Mouse (Mus musculus) embryonic stem cell, embryonic (primary cell): ENCODE results near the gene Sarnp.

Experiments
- CTCF ChIA-PET, 4 experiments: fragments of 300-600 bp in 2 of 4; fragments of 350-600 bp in 2 of 4; sonication (Branson Sonifier 250); formaldehyde crosslinking; loops; one replicate each; lab custom pipeline; 2022; ENCODE audit warnings: inconsistent platforms in 2 of 4; lab: Charles Lee
- POLR2A ChIA-PET, 4 experiments: fragments of 300-600 bp in 2 of 4; fragments of 350-600 bp in 2 of 4; sonication (Branson Sonifier 250); formaldehyde crosslinking; loops; one replicate each; lab custom pipeline; 2022; ENCODE audit warnings: antibody characterized with exemption in 4 of 4, inconsistent platforms in 1 of 4; lab: Charles Lee

Sarnp gene

GRCm38 (mm10) chr10:128895437-128895836 is 78.3 kb downstream of the Sarnp start:
- POLR2A ChIA-PET: interaction anchor here in 3 of 4 experiments (0.5 to 4.0 kb wide), 18 partner anchors 10 to 556 kb away, joined by 3 to 23 read pairs (median 4); partner anchors contain the start of genes Bloc1s1 (in 1 of the 3), Myl6 (in 1 of the 3), Rps26 (in 1 of the 3) and Zc3h10 (in 1 of the 3)

GRCm38 (mm10) chr10:128895952-128896693 is 79.0 kb downstream of the Sarnp start:
- CTCF ChIA-PET: interaction anchor here (0.6 to 3.7 kb wide), 22 partner anchors 10 to 534 kb away, joined by 3 to 19 read pairs (median 4); partner anchors contain the start of gene Rdh5 (in 1 of the 4)
- POLR2A ChIA-PET: interaction anchor here in 2 of 4 experiments (0.6 to 4.0 kb wide), 23 partner anchors 10 to 557 kb away, joined by 3 to 23 read pairs (median 3); partner anchors contain the start of genes Bloc1s1 (in 2 of the 2), Myl6 (in 1 of the 2), Ormdl2 (in 1 of the 2) and Rps26 (in 1 of the 2)

More at GRCm38 (mm10) chr10:128895437-128895836, 78.3 kb downstream of the Sarnp start:
- CTCF ChIA-PET: interaction anchor here (0.7 to 3.7 kb wide), 19 partner anchors 10 to 282 kb away, joined by 3 to 19 read pairs (median 4); partner anchors contain the start of gene Rdh5 (in 1 of the 4)

- ChIA-PET CTCF (interaction anchor here (0.6 to 3.7 kb wide), 11 partner anchors 13 to 534 kb away, joined by 3 to 19 read pairs (median 8); no protein-coding TSS in a partner anchor), POLR2A (interaction anchor here in 2 of 4 experiments (0.8 to 4.0 kb wide), 14 partner anchors 12 to 272 kb away, joined by 3 to 23 read pairs (median 4); partner anchors contain the start of genes Bloc1s1 (in 1 of the 2) and Ormdl2 (in 1 of the 2))
Observed at GRCm38 (mm10) chr10:128896807-128897206, 79.7 kb downstream of the Sarnp start.

- ChIA-PET POLR2A (interaction anchor here in 2 of 4 experiments (1.2 to 4.0 kb wide), 6 partner anchors 12 to 77 kb away, joined by 3 to 23 read pairs (median 7); partner anchors contain the start of gene Ormdl2 (in 1 of the 2)), CTCF (interaction anchor here in 3 of 4 experiments (0.6 to 2.8 kb wide), 5 partner anchors 16 to 535 kb away, joined by 3 to 19 read pairs (median 4); no protein-coding TSS in a partner anchor)
Observed at GRCm38 (mm10) chr10:128897501-128897900, 80.4 kb downstream of the Sarnp start.

- ChIA-PET CTCF (interaction anchor here in 3 of 4 experiments (0.6 to 3.8 kb wide), 6 partner anchors 13 to 278 kb away, joined by 3 to 29 read pairs (median 6); no protein-coding TSS in a partner anchor), POLR2A (interaction anchor here (0.7 to 4.6 kb wide), 25 partner anchors 9 to 1766 kb away, joined by 3 to 34 read pairs (median 4); partner anchors contain the start of genes Bloc1s1 (in 2 of the 4), Gdf11 (in 2 of the 4), Rdh5 (in 2 of the 4) and Pa2g4 (in 1 of the 4))
Observed at GRCm38 (mm10) chr10:128899759-128900490, 82.8 kb downstream of the Sarnp start.

GRCm38 (mm10) chr10:128900698-128901097 is 83.6 kb downstream of the Sarnp start, which contains the start of gene Cd63:
Gene Cd63 (plus strand): TSS chr10:128900989.
- POLR2A ChIA-PET: interaction anchor here (0.6 to 4.6 kb wide), 28 partner anchors 8 to 532 kb away, joined by 3 to 34 read pairs (median 4); partner anchors contain the start of genes Bloc1s1 (in 2 of the 4), Gdf11 (in 2 of the 4), Rab5b (in 2 of the 4) and Rdh5 (in 2 of the 4)

GRCm38 (mm10) chr10:128901409-128901808 is 84.3 kb downstream of the Sarnp start:
- POLR2A ChIA-PET: interaction anchor here (0.6 to 4.6 kb wide), 27 partner anchors 8 to 564 kb away, joined by 3 to 34 read pairs (median 4); partner anchors contain the start of genes Bloc1s1 (in 2 of the 4), Gdf11 (in 2 of the 4), Rab5b (in 2 of the 4) and Rdh5 (in 2 of the 4)
- CTCF ChIA-PET: interaction anchor here in 3 of 4 experiments (0.7 to 3.8 kb wide), 7 partner anchors 11 to 312 kb away, joined by 3 to 29 read pairs (median 5); partner anchors contain the start of gene Gdf11 (in 1 of the 3)

More at GRCm38 (mm10) chr10:128900698-128901097, 83.6 kb downstream of the Sarnp start, which contains the start of gene Cd63:
- CTCF ChIA-PET: interaction anchor here in 3 of 4 experiments (0.6 to 3.8 kb wide), 6 partner anchors 13 to 279 kb away, joined by 3 to 29 read pairs (median 6); no protein-coding TSS in a partner anchor

- POLR2A ChIA-PET: interaction anchor here in 3 of 4 experiments (0.6 to 4.6 kb wide), 23 partner anchors 10 to 634 kb away, joined by 3 to 34 read pairs (median 4); partner anchors contain the start of genes Bloc1s1 (in 1 of the 3), Cs (in 1 of the 3) and Pym1 (in 1 of the 3)
Observed at GRCm38 (mm10) chr10:128902409-128902988, 85.4 kb downstream of the Sarnp start.

GRCm38 (mm10) chr10:128904812-128905211 is 87.7 kb downstream of the Sarnp start:
- CTCF ChIA-PET: interaction anchor here in 1 of 4 experiments (0.7 kb wide), 1 partner anchor 804 kb away, joined by 3 read pairs; no protein-coding TSS in a partner anchor
- POLR2A ChIA-PET: interaction anchor here in 1 of 4 experiments (1.9 kb wide), 1 partner anchor 18 kb away, joined by 9 read pairs; the partner anchor contains the start of genes Bloc1s1 and Rdh5

More at GRCm38 (mm10) chr10:128902409-128902988, 85.4 kb downstream of the Sarnp start:
- CTCF ChIA-PET: interaction anchor here (0.5 to 3.8 kb wide), 12 partner anchors 11 to 1191 kb away, joined by 3 to 29 read pairs (median 5); no protein-coding TSS in a partner anchor

- CTCF ChIA-PET: interaction anchor here (0.5 to 1.9 kb wide), 15 partner anchors 13 to 1353 kb away, joined by 3 to 8 read pairs (median 3); partner anchors contain the start of genes Bloc1s1 (in 1 of the 4), Gdf11 (in 1 of the 4) and Rdh5 (in 1 of the 4)
- POLR2A ChIA-PET: interaction anchor here (0.5 to 9.2 kb wide), 58 partner anchors 8 to 1928 kb away, joined by 3 to 132 read pairs (median 5); partner anchors contain the start of genes Cd63 (in 4 of the 4), Bloc1s1 (in 3 of the 4), Itga7 (in 2 of the 4) and Pa2g4 (in 2 of the 4)
Observed at GRCm38 (mm10) chr10:128908778-128909448, 91.8 kb downstream of the Sarnp start.

- POLR2A ChIA-PET: interaction anchor here (0.6 to 9.2 kb wide), 48 partner anchors 9 to 542 kb away, joined by 3 to 132 read pairs (median 5); partner anchors contain the start of genes Cd63 (in 4 of the 4), Bloc1s1 (in 3 of the 4), Itga7 (in 2 of the 4) and Pa2g4 (in 2 of the 4)
- CTCF ChIA-PET: interaction anchor here in 3 of 4 experiments (0.6 to 1.9 kb wide), 8 partner anchors 14 to 1354 kb away, joined by 3 to 8 read pairs (median 3); partner anchors contain the start of genes Bloc1s1 (in 1 of the 3), Gdf11 (in 1 of the 3) and Rdh5 (in 1 of the 3)
Observed at GRCm38 (mm10) chr10:128909567-128910028, 92.5 kb downstream of the Sarnp start.

- POLR2A ChIA-PET: interaction anchor here (0.6 to 9.2 kb wide), 33 partner anchors 9 to 536 kb away, joined by 3 to 132 read pairs (median 5); partner anchors contain the start of genes Cd63 (in 3 of the 4), Rdh5 (in 3 of the 4), Bloc1s1 (in 2 of the 4) and Esyt1 (in 1 of the 4)
- CTCF ChIA-PET: interaction anchor here in 3 of 4 experiments (0.6 to 1.9 kb wide), 8 partner anchors 13 to 304 kb away, joined by 3 to 8 read pairs (median 4); partner anchors contain the start of genes Bloc1s1 (in 1 of the 3), Itga7 (in 1 of the 3) and Rdh5 (in 1 of the 3)
Observed at GRCm38 (mm10) chr10:128910066-128910841, 93.1 kb downstream of the Sarnp start.

GRCm38 (mm10) chr10:128911430-128911829 is 94.3 kb downstream of the Sarnp start:
- ChIA-PET POLR2A (interaction anchor here in 3 of 4 experiments (0.6 to 9.2 kb wide), 11 partner anchors 9 to 818 kb away, joined by 3 to 132 read pairs (median 3); partner anchors contain the start of genes Bloc1s1 (in 3 of the 3), Rdh5 (in 3 of the 3), Cd63 (in 1 of the 3) and Ormdl2 (in 1 of the 3)), CTCF (interaction anchor here in 2 of 4 experiments (1.2 to 1.8 kb wide), 2 partner anchors 12 to 66 kb away, joined by 3 to 4 read pairs; partner anchors contain the start of gene Bloc1s1 (in 1 of the 2))
